Mouse (Mus musculus) embryonic facial prominence, embryonic 15.5 days (tissue): Measurements from ENCODE around the gene Olfr1123. TPM values are rescaled to one million over a fixed set of nuclear protein-coding genes. Genes with fewer than 3 reads are reported as not detected.
"Not testable (repeated sequence)": the region's sequence is repeated elsewhere in the genome, so short reads cannot be mapped to it uniquely, and the experiment has no call there.

ENCODE experiments used
- ATAC-seq: fragments of 200-750 bp; cut with Nextera tagmentation; 2 replicates; pipeline ENCODE4 v1.8.0; 2017; ENCODE audit warnings: low read depth, moderate TSS enrichment; ENCODE audit not compliant: insufficient number of reproducible peaks, low FRiP score, low TSS enrichment
- H3K27ac ChIP-seq: fragments of 300-500 bp; sonication (generic); replicated peaks from 2 replicates; pipeline ENCODE4 v1.5.1; 2015; ENCODE audit warnings: mild to moderate bottlenecking, inconsistent platforms
- H3K27me3 ChIP-seq: fragments of 300-500 bp; sonication (generic); 2 replicates; pipeline ENCODE4 v1.6.1; 2015; ENCODE audit warnings: inconsistent platforms
- H3K36me3 ChIP-seq: fragments of 300-500 bp; sonication (generic); 2 replicates; pipeline ENCODE4 v1.6.1; 2015; ENCODE audit warnings: mild to moderate bottlenecking, inconsistent platforms
- H3K4me1 ChIP-seq: fragments of 300-500 bp; sonication (generic); 2 replicates; pipeline ENCODE4 v1.6.1; 2015; ENCODE audit warnings: inconsistent platforms
- H3K4me2 ChIP-seq: fragments of 300-500 bp; sonication (generic); replicated peaks from 2 replicates; pipeline ENCODE4 v1.6.1; 2015; ENCODE audit warnings: mild to moderate bottlenecking, inconsistent platforms
- H3K4me3 ChIP-seq: fragments of 300-500 bp; sonication (generic); replicated peaks from 2 replicates; pipeline ENCODE4 v1.5.1; 2015; ENCODE audit warnings: mild to moderate bottlenecking, inconsistent platforms
- H3K9ac ChIP-seq: fragments of 300-500 bp; sonication (generic); 2 replicates; pipeline ENCODE4 v1.6.1; 2015; ENCODE audit warnings: inconsistent platforms
- H3K9me3 ChIP-seq: fragments of 300-500 bp; sonication (generic); replicated peaks from 2 replicates; pipeline ENCODE4 v1.6.1; 2016; ENCODE audit warnings: inconsistent platforms
- WGBS: fragments of 180-500 bp; shearing (Covaris S2); methylation state at CpG from one replicate; pipeline ENCODE4 v1.1.7; 2015; 5-methylcytosine and 5-hydroxymethylcytosine counted together
- polyA plus RNA-seq: library from polyadenylated mRNA; unstranded; fragments of >200 nt; fragmentation: Nextera tagmentation; extraction: Ambion mirVana; gene quantifications from 2 replicates; pipeline ENCODE4 v1.2.1, GENCODE M21; 2015

Gene Olfr1123
- 0.14 and 0.23 TPM in 2 replicates for polyA plus RNA-seq

DNA sequence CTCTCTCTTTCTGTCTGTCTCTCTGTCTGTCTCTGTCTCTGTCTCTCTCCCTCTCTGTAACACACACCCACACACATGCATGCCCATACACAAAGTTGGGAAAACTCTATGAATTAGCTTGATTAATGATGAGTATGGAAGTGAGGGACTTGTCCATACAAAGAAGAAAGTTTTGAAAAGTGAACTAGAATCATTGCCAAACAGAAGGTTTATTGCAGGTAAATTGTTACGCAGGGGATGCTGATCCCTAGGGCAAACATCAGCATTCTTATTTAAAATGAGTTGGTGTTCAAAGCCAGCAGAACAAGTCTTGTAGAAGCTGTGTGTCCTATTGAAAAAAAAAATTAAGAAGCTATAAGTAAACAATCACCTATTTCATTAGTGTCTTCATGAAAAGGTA is at the start of gene Olfr1123:
Olfr1123 (plus strand) TSS at position 301 of the 400 bp plus-strand sequence.
- Histone ChIP-seq H3K9me3 (no peaks in the 10 kb centered on the region), H3K4me2 (no peak within 1 kb of the TSS), H3K9ac (no peak within 1 kb of the TSS), H3K27ac (no peak within 1 kb of the TSS), H3K36me3 (no peaks in the 10 kb centered on the region), H3K4me1 (no peaks in the 10 kb centered on the region), H3K4me3 (no peak within 1 kb of the TSS), H3K27me3 (no peaks in the 10 kb centered on the region)
- ATAC-seq: no peak
- 82% methylated on average over 1 of the region's 1 CpGs for WGBS

GRCm38 (mm10) chr2:87369595-87369994 is 46.8 kb upstream of the Olfr1123 start, which contains the start of gene Olfr1121:
Gene Olfr1121, plus strand, starts transcription at chr2:87369895.
- H3K4me1 ChIP-seq: no peaks in the 10 kb centered on the region
- no peak within 1 kb of the TSS for H3K27ac ChIP-seq
- no peaks in the 10 kb centered on the region for H3K9me3 ChIP-seq
- WGBS: 32% methylated on average over 1 of the region's 1 CpGs
- H3K4me3 ChIP-seq: no peak within 1 kb of the TSS
- no peak within 1 kb of the TSS for H3K9ac ChIP-seq
- no peak within 1 kb of the TSS for H3K4me2 ChIP-seq
- no peaks in the 10 kb centered on the region for H3K36me3 ChIP-seq
- no peak for ATAC-seq
- no peaks in the 10 kb centered on the region for H3K27me3 ChIP-seq

GRCm38 (mm10) chr2:87371726-87372125 is 44.7 kb upstream of the Olfr1123 start:
- Histone ChIP-seq H3K4me2 (no peak overlapping the region), H3K27ac (no peak overlapping the region), H3K4me1 (no peaks in the 10 kb centered on the region), H3K36me3 (no peaks in the 10 kb centered on the region), H3K27me3 (no peaks in the 10 kb centered on the region), H3K9ac (no peak overlapping the region), H3K4me3 (no peak overlapping the region), H3K9me3 (no peaks in the 10 kb centered on the region)
- WGBS: 84% methylated on average over 4 of the region's 4 CpGs
- ATAC-seq: no peak

GRCm38 (mm10) chr2:87383935-87384334 is 32.5 kb upstream of the Olfr1123 start:
- H3K4me1 ChIP-seq: no peaks in the 10 kb centered on the region
- no peak overlapping the region for H3K9ac ChIP-seq
- H3K4me3 ChIP-seq: no peak overlapping the region
- H3K27me3 ChIP-seq: no peaks in the 10 kb centered on the region
- no peaks in the 10 kb centered on the region for H3K9me3 ChIP-seq
- no peak overlapping the region for H3K27ac ChIP-seq
- no peaks in the 10 kb centered on the region for H3K36me3 ChIP-seq
- 75% methylated on average over 2 of the region's 2 CpGs for WGBS
- H3K4me2 ChIP-seq: no peak overlapping the region
- ATAC-seq: no peak

DNA sequence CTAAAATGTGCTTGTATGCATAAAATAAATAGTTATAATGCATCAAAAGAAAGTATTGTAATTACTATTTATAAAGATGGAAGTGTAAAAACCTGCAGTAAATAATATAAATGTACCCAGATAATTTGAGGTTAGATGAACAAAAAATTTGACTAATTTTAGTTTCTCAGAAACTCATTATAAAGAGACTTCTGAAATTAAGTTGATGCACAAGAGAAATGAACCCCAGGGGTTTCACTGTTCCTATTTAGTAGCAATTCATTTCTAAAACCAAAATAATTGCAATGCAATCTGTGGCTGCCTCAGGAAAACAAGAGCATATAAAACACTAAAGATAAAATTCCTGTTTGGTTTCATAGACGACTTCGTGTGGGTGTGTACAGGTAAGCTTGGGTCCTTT is 30.9 kb upstream of the Olfr1123 start, which contains the start of gene Olfr1122:
Olfr1122 (plus strand) TSS at position 301 of the 400 bp plus-strand sequence.
- Histone ChIP-seq H3K36me3 (no peaks in the 10 kb centered on the region), H3K4me1 (no peaks in the 10 kb centered on the region), H3K27ac (no peak within 1 kb of the TSS), H3K9me3 (no peaks in the 10 kb centered on the region), H3K9ac (no peak within 1 kb of the TSS), H3K4me2 (no peak within 1 kb of the TSS), H3K4me3 (no peak within 1 kb of the TSS), H3K27me3 (no peaks in the 10 kb centered on the region)
- 72% methylated on average over 2 of the region's 2 CpGs for WGBS
- ATAC-seq: no peak

DNA sequence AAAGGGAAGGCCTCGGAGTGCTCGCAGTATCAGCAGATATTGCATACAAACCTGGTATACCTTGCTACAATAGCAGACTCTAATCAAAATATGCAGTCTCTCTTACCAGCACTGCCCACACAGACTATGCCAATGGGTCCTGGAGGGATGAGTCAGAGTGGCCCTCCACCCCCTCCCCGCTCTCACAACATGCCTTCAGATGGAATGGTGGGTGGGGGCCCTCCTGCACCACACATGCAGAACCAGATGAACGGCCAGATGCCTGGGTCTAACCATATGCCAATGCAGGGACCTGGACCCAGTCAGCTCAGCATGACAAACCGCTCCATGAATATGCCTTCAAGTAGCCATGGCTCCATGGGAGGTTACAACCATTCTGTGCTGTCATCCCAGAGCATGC is 22.8 kb upstream of the Olfr1123 start:
- not testable (repeated sequence) for H3K9ac ChIP-seq, H3K9me3 ChIP-seq, H3K27ac ChIP-seq, H3K4me2 ChIP-seq, H3K4me3 ChIP-seq, H3K36me3 ChIP-seq, ATAC-seq, H3K27me3 ChIP-seq, H3K4me1 ChIP-seq
- 88% methylated on average over 5 of the region's 5 CpGs for WGBS

DNA sequence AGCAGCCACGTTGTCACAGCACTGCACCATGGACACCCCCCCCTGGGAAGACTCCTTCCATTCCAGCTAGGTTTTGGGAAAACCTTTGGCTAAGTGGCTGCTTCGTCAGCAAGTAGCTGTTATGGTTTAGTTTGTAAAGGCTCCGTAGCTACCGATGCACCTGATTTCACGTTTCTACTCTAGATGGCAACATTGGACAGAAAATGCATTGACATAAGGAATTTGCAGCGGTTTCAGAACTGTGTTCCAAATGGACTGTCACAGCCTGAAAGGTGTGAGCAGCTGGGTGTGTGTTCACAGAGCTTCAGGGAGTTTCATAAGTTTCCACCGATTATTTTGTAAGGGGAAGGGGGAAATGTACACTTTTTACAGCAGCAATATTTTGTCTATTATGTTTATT is 21.7 kb upstream of the Olfr1123 start:
- not testable (repeated sequence) for H3K4me3 ChIP-seq, ATAC-seq, H3K4me1 ChIP-seq, H3K9ac ChIP-seq, H3K36me3 ChIP-seq, H3K27ac ChIP-seq, H3K9me3 ChIP-seq, H3K27me3 ChIP-seq, H3K4me2 ChIP-seq
- 79% methylated on average over 7 of the region's 7 CpGs for WGBS

- no peak within 1 kb of the TSS for H3K4me2 ChIP-seq
- 89% methylated on average over 1 of the region's 1 CpGs for WGBS
- no peak within 1 kb of the TSS for H3K27ac ChIP-seq
- H3K4me1 ChIP-seq: no peaks in the 10 kb centered on the region
- no peak within 1 kb of the TSS for H3K4me3 ChIP-seq
- no peaks in the 10 kb centered on the region for H3K36me3 ChIP-seq
- no peaks in the 10 kb centered on the region for H3K9me3 ChIP-seq
- H3K27me3 ChIP-seq: no peaks in the 10 kb centered on the region
- no peak within 1 kb of the TSS for H3K9ac ChIP-seq
- no peak for ATAC-seq
These were observed 13.5 kb downstream of the Olfr1123 start, which contains the start of gene Olfr1124 for GRCm38 (mm10) chr2:87429975-87430374. Gene Olfr1124, plus strand, starts transcription at chr2:87430275.

- Histone ChIP-seq H3K36me3 (no peaks in the 10 kb centered on the region), H3K27me3 (no peaks in the 10 kb centered on the region), H3K4me2 (no peak overlapping the region), H3K9me3 (no peaks in the 10 kb centered on the region), H3K4me3 (no peak overlapping the region), H3K27ac (no peak overlapping the region), H3K4me1 (no peaks in the 10 kb centered on the region), H3K9ac (no peak overlapping the region)
- no peak for ATAC-seq
- WGBS: 86% methylated on average over 16 of the region's 16 CpGs
These were observed 21.3 kb downstream of the Olfr1123 start for GRCm38 (mm10) chr2:87437731-87438130.

DNA sequence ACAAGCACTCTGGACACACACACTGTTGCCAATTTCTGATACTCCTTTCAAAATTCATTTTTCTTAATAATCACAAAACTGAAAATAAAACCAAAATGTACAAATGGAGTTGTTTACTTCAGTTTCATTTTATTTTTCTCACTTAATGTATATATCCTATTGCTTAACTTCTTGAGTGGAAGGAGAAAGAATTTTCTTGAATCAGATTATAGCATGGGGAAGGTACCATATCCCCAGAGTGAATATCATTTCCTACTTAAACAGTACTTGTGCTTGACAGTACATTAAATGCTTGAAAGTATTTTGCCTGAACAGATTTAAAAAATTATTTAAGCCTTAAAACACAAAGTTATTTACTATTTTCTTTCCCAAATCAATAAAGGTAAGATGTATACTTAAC is 37.2 kb downstream of the Olfr1123 start, which contains the start of gene Olfr1126:
Olfr1126 (plus strand) TSS at position 301 of the 400 bp plus-strand sequence.
- no peak within 1 kb of the TSS for H3K4me2 ChIP-seq

DNA sequence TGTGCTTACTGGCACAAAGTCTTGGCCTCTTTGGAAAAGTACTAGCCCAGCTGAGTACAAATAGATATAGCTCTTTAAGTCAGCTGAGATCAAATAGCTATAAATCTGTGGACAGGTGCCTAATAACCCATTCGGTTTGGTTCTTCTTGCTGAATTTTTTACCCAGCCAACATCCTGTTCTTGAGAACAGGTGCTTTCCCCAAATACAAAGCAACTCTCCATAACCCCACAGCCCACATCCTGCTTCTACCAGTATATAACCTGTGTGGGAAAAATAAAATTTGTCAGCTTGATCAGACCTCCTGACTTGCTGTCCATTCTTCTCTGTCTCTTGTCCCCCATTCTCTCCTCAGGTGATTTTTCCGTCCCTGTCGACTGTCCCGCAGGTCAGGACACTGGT is 45.3 kb downstream of the Olfr1123 start:
- Histone ChIP-seq H3K4me3 (no peak overlapping the region), H3K4me1 (no peaks in the 10 kb centered on the region), H3K4me2 (no peak overlapping the region), H3K9ac (no peak overlapping the region), H3K36me3 (no peaks in the 10 kb centered on the region), H3K27me3 (no peaks in the 10 kb centered on the region), H3K9me3 (no peaks in the 10 kb centered on the region), H3K27ac (no peak overlapping the region)
- 89% methylated on average over 4 of the region's 4 CpGs for WGBS
- no peak for ATAC-seq

More for the DNA sequence above, 37.2 kb downstream of the Olfr1123 start, which contains the start of gene Olfr1126:
- H3K4me1 ChIP-seq: no peaks in the 10 kb centered on the region
- no peak for ATAC-seq
- H3K4me3 ChIP-seq: no peak within 1 kb of the TSS
- no peaks in the 10 kb centered on the region for H3K9me3 ChIP-seq
- no peaks in the 10 kb centered on the region for H3K27me3 ChIP-seq
- no peak within 1 kb of the TSS for H3K9ac ChIP-seq
- H3K27ac ChIP-seq: no peak within 1 kb of the TSS
- H3K36me3 ChIP-seq: no peaks in the 10 kb centered on the region
